Mouse (Mus musculus) CH12.LX (cell line): ENCODE measurements around the gene Ccdc96. TPM values are rescaled to one million over a fixed set of nuclear protein-coding genes. Genes with fewer than 3 reads are reported as not detected.

Experiments used
- DNase-seq: peaks from one replicate; pipeline ENCODE4 v3.0.0-alpha.2; 2013; ENCODE audit errors: extremely low read depth
- H3K27ac ChIP-seq: 2 replicates; pipeline ENCODE4 v1.5.1; 2012; ENCODE audit warnings: low read depth, mild to moderate bottlenecking, control low read depth, moderate library complexity; ENCODE audit not compliant: insufficient read depth
- H3K27me3 ChIP-seq: replicated peaks from 2 replicates; pipeline ENCODE3; 2012; ENCODE audit warnings: inconsistent platforms
- H3K36me3 ChIP-seq, 2 experiments: replicated peaks in 1 of 2; 2 replicates each; pipeline versions ENCODE3 to v1.6.1; 2012; ENCODE audit warnings: inconsistent platforms in 1 of 2, low read length in 1 of 2, mild to moderate bottlenecking in 1 of 2, mixed read lengths in 1 of 2, moderate library complexity in 1 of 2; ENCODE audit not compliant: control insufficient read depth in 1 of 2, insufficient read depth in 1 of 2
- H3K4me1 ChIP-seq, 2 experiments: 2 replicates each; pipeline ENCODE4 v1.6.1; 2012; ENCODE audit warnings: inconsistent platforms in 1 of 2, moderate library complexity in 1 of 2; ENCODE audit not compliant: insufficient read depth in 2 of 2, control insufficient read depth in 1 of 2
- H3K4me2 ChIP-seq: 2 replicates; pipeline ENCODE4 v1.6.1; 2012; ENCODE audit warnings: low read depth, mild to moderate bottlenecking, control low read depth; ENCODE audit not compliant: poor library complexity, insufficient read depth, severe bottlenecking
- H3K4me3 ChIP-seq, 3 experiments: fragments of 150-350 bp in 1 of 3; sonication (generic) in 1 of 3; replicated peaks in 1 of 3; 2 replicates each; pipeline versions ENCODE3 to v1.5.1; 2011 to 2012; ENCODE audit warnings: low read depth in 2 of 3, low read length in 2 of 3, mild to moderate bottlenecking in 2 of 3, moderate library complexity in 2 of 3, control low read depth in 1 of 3, improper control_type of control experiment in 1 of 3, inconsistent platforms in 1 of 3, mixed read lengths in 1 of 3; ENCODE audit not compliant: poor library complexity in 1 of 3
- H3K79me2 ChIP-seq: replicated peaks from 2 replicates; pipeline ENCODE4 v1.6.1; 2012; ENCODE audit warnings: mild to moderate bottlenecking, moderate library complexity; ENCODE audit not compliant: control insufficient read depth, poor library complexity, insufficient read depth, severe bottlenecking; ENCODE audit errors: extremely low read depth
- H3K9ac ChIP-seq: 2 replicates; pipeline ENCODE4 v1.6.1; 2012; ENCODE audit warnings: low read depth, mild to moderate bottlenecking, control low read depth, moderate library complexity; ENCODE audit not compliant: insufficient read depth
- H3K9me3 ChIP-seq: replicated peaks from 2 replicates; pipeline ENCODE3; 2012; ENCODE audit warnings: low read length, inconsistent platforms, mixed read lengths
- BHLHE40 ChIP-seq: IDR thresholded peaks from 2 replicates; pipeline ENCODE4 v1.6.1; 2011; ENCODE audit warnings: mild to moderate bottlenecking, low read depth, low read length, improper control_type of control experiment
- CHD1 ChIP-seq: IDR thresholded peaks from 2 replicates; pipeline ENCODE4 v1.6.1; 2012; ENCODE audit warnings: low read depth, low read length, improper control_type of control experiment, inconsistent platforms
- CTCF ChIP-seq, 2 experiments: IDR thresholded peaks in 1 of 2; conservative IDR thresholded peaks in 1 of 2; 2 replicates each; pipeline ENCODE4 v1.5.1; 2011 to 2012; ENCODE audit warnings: low read depth in 2 of 2, low read length in 2 of 2, improper control_type of control experiment in 1 of 2, inconsistent platforms in 1 of 2, mild to moderate bottlenecking in 1 of 2, moderate library complexity in 1 of 2
- EP300 ChIP-seq: IDR thresholded peaks from 2 replicates; pipeline ENCODE4 v1.6.1; 2011; ENCODE audit warnings: low read length, improper control_type of control experiment
- JUND ChIP-seq: conservative IDR thresholded peaks from 2 replicates; pipeline ENCODE4 v1.6.1; 2011; ENCODE audit warnings: low read depth, low read length, improper control_type of control experiment
- MAX ChIP-seq: IDR thresholded peaks from 2 replicates; pipeline ENCODE4 v1.6.1; 2011; ENCODE audit warnings: low read length, improper control_type of control experiment
- MAZ ChIP-seq: IDR thresholded peaks from 2 replicates; pipeline ENCODE4 v1.6.1; 2012; ENCODE audit warnings: low read depth, mild to moderate bottlenecking, inconsistent platforms, low read length, improper control_type of control experiment, moderate library complexity
- MEF2A ChIP-seq: IDR thresholded peaks from 2 replicates; pipeline ENCODE4 v1.6.1; 2014; ENCODE audit warnings: low read depth, mild to moderate bottlenecking, inconsistent platforms, low read length, improper control_type of control experiment, borderline replicate concordance
- NRF1 ChIP-seq: IDR thresholded peaks from 2 replicates; pipeline ENCODE4 v1.6.1; 2014; ENCODE audit warnings: low read depth, mild to moderate bottlenecking, inconsistent platforms, low read length, improper control_type of control experiment, moderate library complexity
- RAD21 ChIP-seq: IDR thresholded peaks from 2 replicates; pipeline ENCODE4 v1.6.1; 2011; ENCODE audit warnings: low read depth, mild to moderate bottlenecking, low read length, improper control_type of control experiment, moderate library complexity
- RCOR1 ChIP-seq: conservative IDR thresholded peaks from 2 replicates; pipeline ENCODE4 v1.6.1; 2012; ENCODE audit warnings: low read depth, mild to moderate bottlenecking, inconsistent platforms, low read length, improper control_type of control experiment
- SIN3A ChIP-seq: IDR thresholded peaks from 2 replicates; pipeline ENCODE4 v1.6.1; 2012; ENCODE audit warnings: low read length, improper control_type of control experiment, inconsistent platforms
- SMC3 ChIP-seq: IDR thresholded peaks from 2 replicates; pipeline ENCODE4 v1.6.1; 2011; ENCODE audit warnings: low read depth, low read length, improper control_type of control experiment
- UBTF ChIP-seq: IDR thresholded peaks from 2 replicates; pipeline ENCODE4 v1.6.1; 2012; ENCODE audit warnings: low read depth, mild to moderate bottlenecking, inconsistent platforms, low read length, improper control_type of control experiment, moderate library complexity
- ZKSCAN1 ChIP-seq: IDR thresholded peaks from 2 replicates; pipeline ENCODE4 v1.6.1; 2012; ENCODE audit warnings: low read depth, inconsistent platforms, low read length, improper control_type of control experiment, borderline replicate concordance
- ZNF384 ChIP-seq: IDR thresholded peaks from 2 replicates; pipeline ENCODE4 v1.6.1; 2012; ENCODE audit warnings: low read depth, low read length, improper control_type of control experiment, inconsistent platforms
- dilution Hi-C: fragments of 300-500 bp; cut with MboI; formaldehyde crosslinking; loops from 2 replicates; pipeline ENCODE4 v1.14.3; 2020; ENCODE audit warnings: low sequenced_read_pairs; ENCODE audit not compliant: extremely low pct_unique_long_range_greater_than_20kb, extremely low pct_ligation_motif_present
- in situ Hi-C: fragments of 300-500 bp; cut with MboI; formaldehyde crosslinking; loops from 3 replicates; pipeline ENCODE4 v1.14.3; 2019; ENCODE audit warnings: low sequenced_read_pairs, low pct_ligation_motif_present, low pct_unique_long_range_greater_than_20kb, mixed read lengths
- polyA plus RNA-seq: library from polyadenylated mRNA; unstranded; fragments of >175 nt; gene quantifications from 2 replicates; pipeline ENCODE4 v1.2.1, GENCODE M21; 2012; ENCODE audit warnings: low read depth; ENCODE audit not compliant: insufficient read length
- total RNA-seq, 2 experiments: library from RNA; depleted of rRNA; stranded (reverse); fragments of 300-350 nt in 1 of 2; fragments of >200 nt in 1 of 2; gene quantifications; 2 replicates each; pipeline ENCODE4 v1.2.3; 2012 to 2014

Ccdc96 gene
- total and polyA plus RNA-seq, 3 experiments: 0.26 to 0.41 (median 0.34) TPM

DNA sequence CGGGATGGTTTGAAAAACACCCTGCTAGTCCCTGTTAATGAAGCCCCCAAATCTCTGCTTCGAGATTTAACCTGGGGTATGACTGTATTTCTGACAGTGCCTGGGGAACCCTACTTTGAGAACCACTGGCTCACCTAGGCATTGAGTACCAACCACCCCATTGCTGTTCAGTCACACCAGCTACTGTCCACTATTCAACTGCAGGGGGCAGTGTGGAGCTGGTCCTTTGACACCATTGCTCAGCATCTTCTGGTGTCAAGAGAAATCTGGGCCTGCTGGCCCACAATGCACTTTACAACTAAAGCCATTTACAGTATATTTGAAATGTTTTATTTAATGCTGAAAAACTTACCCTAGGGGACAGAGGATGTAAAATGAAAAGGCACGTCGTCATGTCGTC lies 10.1 kb upstream of the Ccdc96 start:
- H3K27ac ChIP-seq: no peak overlapping the region
- peaks cover 54 to 84% of the 10 kb centered on the region in 2 experiments for H3K36me3 ChIP-seq
- in situ Hi-C loops: no loop called here
- TF ChIP-seq MAZ: no peak
- peak; percentile 69 for TF ChIP-seq SMC3
- no peak for TF ChIP-seq JUND
- TF ChIP-seq EP300: no peak
- no peak for TF ChIP-seq RCOR1
- no peak for TF ChIP-seq UBTF
- TF ChIP-seq NRF1: no peak
- peak; percentile 70 to 82 for TF ChIP-seq CTCF (conservative IDR thresholded peaks at IDR 0.05 in 1 of 2, IDR thresholded peaks at IDR 0.05 in 1 of 2; ENCODE audit: low read depth in 2 of 2, low read length in 2 of 2)
- peak; percentile 60 for TF ChIP-seq RAD21
- no peak for TF ChIP-seq ZKSCAN1
- TF ChIP-seq CHD1: no peak
- TF ChIP-seq MEF2A: no peak
- TF ChIP-seq ZNF384: no peak
- TF ChIP-seq SIN3A: no peak
- H3K27me3 ChIP-seq: no peaks in the 10 kb centered on the region
- no peak overlapping the region for H3K4me2 ChIP-seq
- H3K79me2 ChIP-seq: peaks cover 3% of the 10 kb centered on the region; the same call in 1 of the 2 replicates
- peaks cover 0 to 5% of the 10 kb centered on the region in 2 experiments; a peak in 2 of 4 replicates for H3K4me1 ChIP-seq
- H3K9me3 ChIP-seq: no peaks in the 10 kb centered on the region
- peak; percentile 85 for DNase-seq
- H3K9ac ChIP-seq: no peak overlapping the region
- H3K4me3 ChIP-seq: no peak overlapping the region
- dilution Hi-C loops: no loop called here

DNA sequence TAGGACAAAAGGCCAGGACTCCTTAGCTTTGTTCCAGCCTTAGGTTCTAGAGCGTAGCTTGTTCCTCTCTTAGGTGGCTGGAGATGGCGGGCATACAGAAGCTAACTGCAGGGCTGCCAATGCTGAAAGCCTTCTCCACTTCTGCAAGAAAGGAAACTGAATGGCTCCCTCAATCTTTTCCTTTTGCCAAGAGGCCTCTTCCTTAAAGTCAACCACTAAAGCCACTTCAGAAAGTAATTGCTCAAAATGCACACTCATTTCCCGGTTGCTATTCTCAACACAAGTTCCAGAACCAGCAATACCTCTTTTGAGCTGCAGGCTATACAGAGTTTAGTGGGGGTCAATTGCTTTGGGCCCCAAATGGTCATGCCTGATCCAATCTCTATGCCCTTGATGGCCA lies 6.9 kb upstream of the Ccdc96 start:
- TF ChIP-seq MAX (no peak), BHLHE40 (no peak)
- TF ChIP-seq, all 38 proteins: peak for 0
- dilution Hi-C loops: no loop called here
- Histone ChIP-seq H3K9me3 (no peaks in the 10 kb centered on the region), H3K4me2 (no peak overlapping the region), H3K27me3 (no peaks in the 10 kb centered on the region), H3K36me3 (peaks cover 22 to 79% of the 10 kb centered on the region in 2 experiments), H3K27ac (no peak overlapping the region), H3K9ac (no peak overlapping the region), H3K4me1 (peaks cover 8 to 37% of the 10 kb centered on the region in 2 experiments), H3K79me2 (peaks cover 2% of the 10 kb centered on the region), H3K4me3 (no peak overlapping the region)
- in situ Hi-C loops: loop anchor here (5.0 kb wide), 1 partner anchor 35 kb away; no protein-coding TSS in a partner anchor
- DNase-seq: no peak
